Mouse (Mus musculus) CH12.LX (cell line): ENCODE results near the gene B3galt4. TPM values are rescaled to one million over a fixed set of nuclear protein-coding genes. Genes with fewer than 3 reads are reported as not detected.

ENCODE experiments used
- DNase-seq: peaks from one replicate; pipeline ENCODE4 v3.0.0-alpha.2; 2013; ENCODE audit errors: extremely low read depth
- H3K27ac ChIP-seq: 2 replicates; pipeline ENCODE4 v1.5.1; 2012; ENCODE audit warnings: low read depth, mild to moderate bottlenecking, control low read depth, moderate library complexity; ENCODE audit not compliant: insufficient read depth
- H3K27me3 ChIP-seq: replicated peaks from 2 replicates; pipeline ENCODE3; 2012; ENCODE audit warnings: inconsistent platforms
- H3K36me3 ChIP-seq, 2 experiments: replicated peaks in 1 of 2; 2 replicates each; pipeline versions ENCODE3 to v1.6.1; 2012; ENCODE audit warnings: inconsistent platforms in 1 of 2, low read length in 1 of 2, mild to moderate bottlenecking in 1 of 2, mixed read lengths in 1 of 2, moderate library complexity in 1 of 2; ENCODE audit not compliant: control insufficient read depth in 1 of 2, insufficient read depth in 1 of 2
- H3K4me1 ChIP-seq, 2 experiments: 2 replicates each; pipeline ENCODE4 v1.6.1; 2012; ENCODE audit warnings: inconsistent platforms in 1 of 2, moderate library complexity in 1 of 2; ENCODE audit not compliant: insufficient read depth in 2 of 2, control insufficient read depth in 1 of 2
- H3K4me2 ChIP-seq: 2 replicates; pipeline ENCODE4 v1.6.1; 2012; ENCODE audit warnings: low read depth, mild to moderate bottlenecking, control low read depth; ENCODE audit not compliant: poor library complexity, insufficient read depth, severe bottlenecking
- H3K4me3 ChIP-seq, 3 experiments: fragments of 150-350 bp in 1 of 3; sonication (generic) in 1 of 3; replicated peaks in 1 of 3; 2 replicates each; pipeline versions ENCODE3 to v1.5.1; 2011 to 2012; ENCODE audit warnings: low read depth in 2 of 3, low read length in 2 of 3, mild to moderate bottlenecking in 2 of 3, moderate library complexity in 2 of 3, control low read depth in 1 of 3, improper control_type of control experiment in 1 of 3, inconsistent platforms in 1 of 3, mixed read lengths in 1 of 3; ENCODE audit not compliant: poor library complexity in 1 of 3
- H3K79me2 ChIP-seq: replicated peaks from 2 replicates; pipeline ENCODE4 v1.6.1; 2012; ENCODE audit warnings: mild to moderate bottlenecking, moderate library complexity; ENCODE audit not compliant: control insufficient read depth, poor library complexity, insufficient read depth, severe bottlenecking; ENCODE audit errors: extremely low read depth
- H3K9ac ChIP-seq: 2 replicates; pipeline ENCODE4 v1.6.1; 2012; ENCODE audit warnings: low read depth, mild to moderate bottlenecking, control low read depth, moderate library complexity; ENCODE audit not compliant: insufficient read depth
- H3K9me3 ChIP-seq: replicated peaks from 2 replicates; pipeline ENCODE3; 2012; ENCODE audit warnings: low read length, inconsistent platforms, mixed read lengths
- BHLHE40 ChIP-seq: IDR thresholded peaks from 2 replicates; pipeline ENCODE4 v1.6.1; 2011; ENCODE audit warnings: mild to moderate bottlenecking, low read depth, low read length, improper control_type of control experiment
- CHD1 ChIP-seq: IDR thresholded peaks from 2 replicates; pipeline ENCODE4 v1.6.1; 2012; ENCODE audit warnings: low read depth, low read length, improper control_type of control experiment, inconsistent platforms
- CTCF ChIP-seq, 2 experiments: IDR thresholded peaks in 1 of 2; conservative IDR thresholded peaks in 1 of 2; 2 replicates each; pipeline ENCODE4 v1.5.1; 2011 to 2012; ENCODE audit warnings: low read depth in 2 of 2, low read length in 2 of 2, improper control_type of control experiment in 1 of 2, inconsistent platforms in 1 of 2, mild to moderate bottlenecking in 1 of 2, moderate library complexity in 1 of 2
- E2F4 ChIP-seq: IDR thresholded peaks from 2 replicates; pipeline ENCODE4 v1.6.1; 2011; ENCODE audit warnings: low read depth, low read length, improper control_type of control experiment; ENCODE audit not compliant: insufficient replicate concordance
- ELF1 ChIP-seq: IDR thresholded peaks from 2 replicates; pipeline ENCODE4 v1.6.1; 2014; ENCODE audit warnings: low read depth, mild to moderate bottlenecking, inconsistent platforms, low read length, improper control_type of control experiment
- EP300 ChIP-seq: IDR thresholded peaks from 2 replicates; pipeline ENCODE4 v1.6.1; 2011; ENCODE audit warnings: low read length, improper control_type of control experiment
- ETS1 ChIP-seq: conservative IDR thresholded peaks from 2 replicates; pipeline ENCODE4 v1.6.1; 2012; ENCODE audit warnings: low read depth, mild to moderate bottlenecking, inconsistent platforms, low read length, improper control_type of control experiment, moderate library complexity
- GABPA ChIP-seq: IDR thresholded peaks from 2 replicates; pipeline ENCODE4 v1.6.1; 2012; ENCODE audit warnings: low read depth, low read length, improper control_type of control experiment, inconsistent platforms; ENCODE audit not compliant: insufficient replicate concordance
- HCFC1 ChIP-seq: IDR thresholded peaks from 2 replicates; pipeline ENCODE4 v1.6.1; 2012; ENCODE audit warnings: low read depth, mild to moderate bottlenecking, inconsistent platforms, low read length, improper control_type of control experiment
- IRF4 ChIP-seq: IDR thresholded peaks from 2 replicates; pipeline ENCODE4 v1.6.1; 2014; ENCODE audit warnings: low read depth, mild to moderate bottlenecking, inconsistent platforms, low read length, improper control_type of control experiment
- JUN ChIP-seq: IDR thresholded peaks from 2 replicates; pipeline ENCODE4 v1.6.1; 2011; ENCODE audit warnings: low read depth, mild to moderate bottlenecking, low read length, improper control_type of control experiment, moderate library complexity; ENCODE audit not compliant: insufficient read depth
- JUND ChIP-seq: conservative IDR thresholded peaks from 2 replicates; pipeline ENCODE4 v1.6.1; 2011; ENCODE audit warnings: low read depth, low read length, improper control_type of control experiment
- KAT2A ChIP-seq: IDR thresholded peaks from 2 replicates; pipeline ENCODE4 v1.6.1; 2012; ENCODE audit warnings: low read length, improper control_type of control experiment, inconsistent platforms; ENCODE audit not compliant: insufficient replicate concordance
- MAFK ChIP-seq: IDR thresholded peaks from 2 replicates; pipeline ENCODE4 v1.6.1; 2011; ENCODE audit warnings: low read length, improper control_type of control experiment; ENCODE audit not compliant: insufficient replicate concordance
- MEF2A ChIP-seq: IDR thresholded peaks from 2 replicates; pipeline ENCODE4 v1.6.1; 2014; ENCODE audit warnings: low read depth, mild to moderate bottlenecking, inconsistent platforms, low read length, improper control_type of control experiment, borderline replicate concordance
- MXI1 ChIP-seq: IDR thresholded peaks from 2 replicates; pipeline ENCODE4 v1.6.1; 2011; ENCODE audit warnings: mild to moderate bottlenecking, low read depth, low read length, improper control_type of control experiment
- MYC ChIP-seq: IDR thresholded peaks from 2 replicates; pipeline ENCODE4 v1.6.1; 2011; ENCODE audit warnings: low read depth, mild to moderate bottlenecking, improper control_type of control experiment, low read length
- NELFE ChIP-seq: IDR thresholded peaks from 2 replicates; pipeline ENCODE4 v1.6.1; 2011; ENCODE audit warnings: low read depth, low read length, improper control_type of control experiment
- PAX5 ChIP-seq: IDR thresholded peaks from 2 replicates; pipeline ENCODE4 v1.6.1; 2012; ENCODE audit warnings: low read length, inconsistent platforms, mixed read lengths
- POLR2A ChIP-seq: IDR thresholded peaks from 2 replicates; pipeline ENCODE4 v1.6.1; 2011; ENCODE audit warnings: low read depth, mild to moderate bottlenecking, improper control_type of control experiment, low read length
- POLR2AphosphoS2 ChIP-seq: IDR thresholded peaks from 2 replicates; pipeline ENCODE4 v1.6.1; 2011; ENCODE audit warnings: low read depth, low read length, improper control_type of control experiment
- RAD21 ChIP-seq: IDR thresholded peaks from 2 replicates; pipeline ENCODE4 v1.6.1; 2011; ENCODE audit warnings: low read depth, mild to moderate bottlenecking, low read length, improper control_type of control experiment, moderate library complexity
- RCOR1 ChIP-seq: conservative IDR thresholded peaks from 2 replicates; pipeline ENCODE4 v1.6.1; 2012; ENCODE audit warnings: low read depth, mild to moderate bottlenecking, inconsistent platforms, low read length, improper control_type of control experiment
- SIN3A ChIP-seq: IDR thresholded peaks from 2 replicates; pipeline ENCODE4 v1.6.1; 2012; ENCODE audit warnings: low read length, improper control_type of control experiment, inconsistent platforms
- SMC3 ChIP-seq: IDR thresholded peaks from 2 replicates; pipeline ENCODE4 v1.6.1; 2011; ENCODE audit warnings: low read depth, low read length, improper control_type of control experiment
- TBP ChIP-seq: conservative IDR thresholded peaks from 2 replicates; pipeline ENCODE4 v1.6.1; 2011; ENCODE audit warnings: low read depth, low read length, improper control_type of control experiment
- TCF12 ChIP-seq: IDR thresholded peaks from 2 replicates; pipeline ENCODE4 v1.6.1; 2014; ENCODE audit warnings: low read depth, mild to moderate bottlenecking, inconsistent platforms, low read length, improper control_type of control experiment
- UBTF ChIP-seq: IDR thresholded peaks from 2 replicates; pipeline ENCODE4 v1.6.1; 2012; ENCODE audit warnings: low read depth, mild to moderate bottlenecking, inconsistent platforms, low read length, improper control_type of control experiment, moderate library complexity
- USF1 ChIP-seq: IDR thresholded peaks from 2 replicates; pipeline ENCODE4 v1.6.1; 2014; ENCODE audit warnings: low read depth, mild to moderate bottlenecking, inconsistent platforms, low read length, improper control_type of control experiment
- USF2 ChIP-seq: conservative IDR thresholded peaks from 2 replicates; pipeline ENCODE4 v1.6.1; 2011; ENCODE audit warnings: low read depth, low read length, improper control_type of control experiment
- ZC3H11A ChIP-seq: IDR thresholded peaks from 2 replicates; pipeline ENCODE4 v1.6.1; 2012; ENCODE audit warnings: low read depth, mild to moderate bottlenecking, inconsistent platforms, low read length, improper control_type of control experiment
- ZMIZ1 ChIP-seq: IDR thresholded peaks from 2 replicates; pipeline ENCODE4 v1.6.1; 2012; ENCODE audit warnings: low read depth, mild to moderate bottlenecking, inconsistent platforms, low read length, improper control_type of control experiment
- ZNF384 ChIP-seq: IDR thresholded peaks from 2 replicates; pipeline ENCODE4 v1.6.1; 2012; ENCODE audit warnings: low read depth, low read length, improper control_type of control experiment, inconsistent platforms
- dilution Hi-C: fragments of 300-500 bp; cut with MboI; formaldehyde crosslinking; loops from 2 replicates; pipeline ENCODE4 v1.14.3; 2020; ENCODE audit warnings: low sequenced_read_pairs; ENCODE audit not compliant: extremely low pct_unique_long_range_greater_than_20kb, extremely low pct_ligation_motif_present
- in situ Hi-C: fragments of 300-500 bp; cut with MboI; formaldehyde crosslinking; loops from 3 replicates; pipeline ENCODE4 v1.14.3; 2019; ENCODE audit warnings: low sequenced_read_pairs, low pct_ligation_motif_present, low pct_unique_long_range_greater_than_20kb, mixed read lengths
- polyA plus RNA-seq: library from polyadenylated mRNA; unstranded; fragments of >175 nt; gene quantifications from 2 replicates; pipeline ENCODE4 v1.2.1, GENCODE M21; 2012; ENCODE audit warnings: low read depth; ENCODE audit not compliant: insufficient read length
- total RNA-seq, 2 experiments: library from RNA; depleted of rRNA; stranded (reverse); fragments of 300-350 nt in 1 of 2; fragments of >200 nt in 1 of 2; gene quantifications; 2 replicates each; pipeline ENCODE4 v1.2.3; 2012 to 2014

B3galt4 gene
- total and polyA plus RNA-seq, 3 experiments = 3.7 to 6.2 (median 5.2) TPM

DNA sequence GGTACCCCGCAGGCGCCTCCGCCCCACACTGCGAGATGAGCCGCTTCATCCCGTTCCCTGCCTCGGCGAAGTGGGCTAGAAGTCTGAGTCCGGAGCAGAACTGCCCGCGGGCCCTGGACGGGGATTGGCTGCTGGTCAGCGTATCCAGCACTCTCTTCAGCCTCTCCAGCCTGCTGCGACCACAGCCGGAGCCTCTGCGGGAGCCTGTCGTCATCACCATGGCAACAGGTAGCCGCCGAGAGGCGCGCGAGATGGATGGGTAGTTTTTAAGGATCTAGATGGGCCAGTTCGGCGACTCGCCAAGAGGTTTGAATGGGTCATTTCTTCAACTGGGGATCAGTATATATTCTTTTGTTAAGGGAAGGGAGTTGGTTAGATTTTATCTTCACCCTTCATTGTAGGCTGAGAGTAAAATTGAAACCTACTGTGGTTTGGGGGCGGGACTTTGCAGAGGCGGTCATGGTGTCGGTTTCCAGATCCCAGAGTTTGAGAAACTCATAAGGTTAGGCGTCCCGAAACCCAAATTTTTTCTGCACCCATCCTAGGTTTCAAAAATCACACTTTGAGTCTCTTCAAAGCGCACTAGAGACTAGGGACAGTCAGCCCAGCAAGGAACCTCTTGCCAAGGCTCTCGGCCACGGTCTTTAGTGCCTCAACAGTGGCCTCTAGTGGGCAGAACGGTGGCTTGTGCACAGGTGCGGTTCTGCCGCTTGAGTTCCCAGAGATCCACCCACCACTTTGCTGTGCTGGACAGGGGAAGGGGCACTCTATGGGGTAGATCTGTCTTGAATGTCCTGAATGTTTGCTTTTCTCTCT is 30.8 kb downstream of the B3galt4 start (continued):
- TF ChIP-seq ELF1 = 0 out of 2 replicates have a peak, but pooled peaks have one; percentile 22

- peak; percentile 96 for DNase-seq
- Histone ChIP-seq H3K27ac (peak overlapping the region; percentile 93), H3K9ac (peak overlapping the region; percentile 81), H3K4me2 (peak overlapping the region; percentile 85), H3K79me2 (peaks cover 22% of the 10 kb centered on the region), H3K4me1 (peaks cover 32 to 47% of the 10 kb centered on the region in 2 experiments), H3K9me3 (peaks cover 10% of the 10 kb centered on the region), H3K4me3 (peak overlapping the region; percentile 71 to 99 (median 83)), H3K36me3 (peaks cover 40 to 60% of the 10 kb centered on the region in 2 experiments), H3K27me3 (no peaks in the 10 kb centered on the region)
- dilution Hi-C loops = no loop called here
- in situ Hi-C loops = no loop called here
- TF ChIP-seq JUN = peak; percentile 2; the same call in 1 of the 2 replicates
- TF ChIP-seq MAFK = peak; percentile 27; the same call in 1 of the 2 replicates
- no peak for TF ChIP-seq CHD1
- peak; percentile 17; the same call in 1 of the 2 replicates for TF ChIP-seq MXI1
- TF ChIP-seq ZNF384 = no peak
- TF ChIP-seq ZC3H11A = no peak
- TF ChIP-seq UBTF = no peak
- no peak for TF ChIP-seq GABPA
- TF ChIP-seq JUND = no peak
- peak; percentile 98 for TF ChIP-seq BHLHE40
- TF ChIP-seq PAX5 = no peak
- peak; percentile 73 for TF ChIP-seq POLR2A
- peak; percentile 76 for TF ChIP-seq NELFE
- TF ChIP-seq RCOR1 = no peak; the same call in 1 of the 2 replicates
- TF ChIP-seq KAT2A = no peak
- peak; percentile 75; the same call in 1 of the 2 replicates for TF ChIP-seq TCF12
- TF ChIP-seq TBP = peak; percentile 71; the same call in 1 of the 2 replicates
- TF ChIP-seq MYC = no peak; the same call in 1 of the 2 replicates
- TF ChIP-seq USF1 = peak; percentile 55
- peak; percentile 91 for TF ChIP-seq IRF4
- TF ChIP-seq HCFC1 = peak; percentile 53; the same call in 1 of the 2 replicates
- peak; percentile 62 for TF ChIP-seq EP300
- peak in 1 of 2 experiments; percentile 49; a peak in 2 of 4 replicates for TF ChIP-seq CTCF (conservative IDR thresholded peaks at IDR 0.05 in 1 of 2, IDR thresholded peaks at IDR 0.05 in 1 of 2; ENCODE audit: low read depth in 2 of 2, low read length in 2 of 2)
- no peak for TF ChIP-seq E2F4
- no peak for TF ChIP-seq POLR2AphosphoS2
- TF ChIP-seq ETS1 = peak; percentile 98
- peak; percentile 84 for TF ChIP-seq MEF2A
- peak; percentile 32 for TF ChIP-seq USF2
- TF ChIP-seq ZMIZ1 = 0 out of 2 replicates have a peak, but pooled peaks have one; percentile 46
- no peak for TF ChIP-seq RAD21
- 0 out of 2 replicates have a peak, but pooled peaks have one; percentile 6 for TF ChIP-seq SMC3
- peak; percentile 90; the same call in 1 of the 2 replicates for TF ChIP-seq SIN3A
Observed at GRCm38 (mm10) chr17:33919351-33920281, 31.7 kb downstream of the B3galt4 start.
